Comparison of ENCODE assay signal across 9 mouse cellular contexts in the genomic region with DNA sequence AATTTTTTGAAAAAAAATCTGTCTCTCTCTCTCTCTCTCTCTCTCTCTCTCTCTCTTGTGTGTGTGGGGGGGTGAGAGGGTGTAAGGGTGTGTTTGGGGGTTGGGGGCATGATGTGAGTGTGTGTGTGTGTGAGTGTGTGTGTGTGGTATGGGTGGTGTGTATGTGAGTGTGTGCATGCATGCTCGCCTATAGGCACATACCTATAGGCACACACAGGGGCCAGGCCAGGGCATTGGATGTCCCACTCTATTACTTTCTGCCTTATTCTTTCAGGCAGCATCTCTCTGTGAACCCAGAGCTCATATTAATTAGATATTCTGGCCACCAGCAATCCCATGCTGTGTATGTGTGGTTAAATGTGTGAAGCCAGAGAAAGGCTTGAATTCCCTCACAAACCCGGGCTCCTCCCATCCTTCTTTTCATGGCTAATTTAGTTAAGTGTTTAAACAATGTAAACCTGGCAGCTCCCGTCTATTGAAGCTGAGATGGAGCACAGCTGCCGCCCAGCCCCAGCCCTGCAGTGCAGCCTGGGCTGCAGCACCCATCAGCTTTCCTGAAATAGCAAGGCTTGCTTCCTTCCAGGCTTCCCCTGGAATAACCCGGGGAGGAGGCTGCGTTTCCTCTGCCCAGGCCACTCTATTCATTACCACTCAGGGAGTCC.
DNase-seq lines count a peak whose midpoint lies in the region; ATAC-seq lines count a peak whose summit lies in the region.
"Had no signal": no experiment of that assay in that cellular context is flagged by ENCODE, and none has a peak within 500 bp of the region (broad histone marks: within the 10 kb centered on the region; RNA-seq: fewer than 3 reads in every experiment).

No protein-coding gene starts in this region.

- H3K9me3 ChIP-seq in embryonic facial prominence, embryonic 10.5 days, result no peaks in the 10 kb centered on the region
- H3K9me3 ChIP-seq in heart, embryonic 14.5 days (ENCODE audit: control insufficient read depth, low read length), result no peaks in the 10 kb centered on the region
- H3K9me3 ChIP-seq: embryonic facial prominence, embryonic 13.5 days had no signal

- no peaks in the 10 kb centered on the region for H3K36me3 ChIP-seq in embryonic facial prominence, embryonic 10.5 days (replicated peaks)
- H3K36me3 ChIP-seq in heart, embryonic 14.5 days (ENCODE audit: control insufficient read depth, insufficient read depth, low read length), result no peaks in the 10 kb centered on the region
- H3K36me3 ChIP-seq: embryonic facial prominence, embryonic 13.5 days had no signal

- peaks cover 21% of the 10 kb centered on the region for H3K4me1 ChIP-seq in embryonic facial prominence, embryonic 10.5 days
- peaks cover 10 to 13% of the 10 kb centered on the region in 2 experiments for H3K4me1 ChIP-seq in heart, embryonic 14.5 days (ENCODE audit: control insufficient read depth in 2 of 2, insufficient read depth in 2 of 2, low read length in 2 of 2)

- ATAC-seq in frontal cortex, adult (ENCODE audit: low TSS enrichment), result peak; percentile 92
- peak; percentile 82 for ATAC-seq in heart, embryonic 14.5 days (ENCODE audit: insufficient number of reproducible peaks, insufficient read depth, low FRiP score, low read depth)
- no peak for ATAC-seq in CD4-positive, CD25-positive, alpha-beta regulatory T cell, adult 4 months

- 0 out of 2 replicates have a peak overlapping the region, but pooled peaks have one; percentile 27 for H3K9ac ChIP-seq in heart, embryonic 14.5 days (ENCODE audit: low read length)
- H3K9ac ChIP-seq: embryonic facial prominence, embryonic 13.5 days had no signal

- H3K4me3 ChIP-seq in embryonic facial prominence, embryonic 10.5 days, result no peak overlapping the region
- no peak overlapping the region for H3K4me3 ChIP-seq in heart, embryonic 14.5 days (ENCODE audit: control insufficient read depth in 1 of 2, insufficient read depth in 1 of 2, low read depth in 1 of 2, low read length in 2 of 2)
- H3K4me3 ChIP-seq: embryonic facial prominence, embryonic 13.5 days had no signal

- H3K27ac ChIP-seq in embryonic facial prominence, embryonic 10.5 days (replicated peaks), result peak overlapping the region; percentile 16; the same call in 1 of the 2 replicates
- peak overlapping the region; percentile 64 to 74 for H3K27ac ChIP-seq in heart, embryonic 14.5 days (replicated peaks in 1 of 2; ENCODE audit: control insufficient read depth in 1 of 2, insufficient read depth in 1 of 2, low read depth in 2 of 2, low read length in 2 of 2)
- H3K27ac ChIP-seq: embryonic facial prominence, embryonic 13.5 days had no signal

- no peak overlapping the region for H3K4me2 ChIP-seq in heart, embryonic 14.5 days (ENCODE audit: low read length)
- H3K4me2 ChIP-seq: embryonic facial prominence, embryonic 13.5 days had no signal

- DNase-seq in frontal cortex, postnatal 36 days (ENCODE audit: low spot score in 2 of 2), result no peak
- peak; percentile 38 for DNase-seq in embryonic facial prominence, embryonic 10.5 days (ENCODE audit: low spot score)
- peak; percentile 72 for DNase-seq in kidney, postnatal 14 days
- peak; percentile 10 for DNase-seq in retina, embryonic 14.5 days (ENCODE audit: low spot score)
- DNase-seq in layer of hippocampus, adult 9-10 months (ENCODE audit: low spot score), result no peak

- 35% methylated on average over 6 of the region's 6 CpGs for WGBS in embryonic facial prominence, embryonic 10.5 days
- WGBS in heart, embryonic 14.5 days, result 13% methylated on average over 6 of the region's 6 CpGs

- H3K27me3 ChIP-seq in embryonic facial prominence, embryonic 10.5 days (replicated peaks; ENCODE audit: low read depth, poor library complexity, severe bottlenecking), result 0 out of 2 replicates have a peak, but pooled peaks cover 4% of the 10 kb centered on the region
- no peaks in the 10 kb centered on the region for H3K27me3 ChIP-seq in heart, embryonic 14.5 days (ENCODE audit: control insufficient read depth, insufficient read depth, low read length)
- H3K27me3 ChIP-seq: embryonic facial prominence, embryonic 13.5 days had no signal

Comparison
In these comparisons a context has a peak if more than half of its experiments do, and no peak if none do; other contexts are left out.
1. DNase-seq: peak in embryonic facial prominence, embryonic 10.5 days (single experiment), kidney, postnatal 14 days (single experiment) and retina, embryonic 14.5 days (single experiment); none in frontal cortex, postnatal 36 days (0 of 2) and layer of hippocampus, adult 9-10 months (single experiment).